Mouse (Mus musculus): ENCODE measurements around the gene Dpysl4.

GRCm38 (mm10) chr7:139074189-139074588, 11.6 kb upstream of the Dpysl4 start:
- TF ChIP-seq GATA1 (IDR thresholded peaks at IDR 0.05; ENCODE audit: borderline replicate concordance, low read length) (no peak), FLI1 (IDR thresholded peaks at IDR 0.05; ENCODE audit: low read length) (no peak)
